Mouse (Mus musculus) neural tube, embryonic 11.5 days (tissue): Measurements from ENCODE around the gene C8b. TPM values are rescaled to one million over a fixed set of nuclear protein-coding genes. Genes with fewer than 3 reads are reported as not detected.

Source experiments
- ATAC-seq: fragments of 200-750 bp; cut with Nextera tagmentation; 2 replicates; pipeline ENCODE4 v1.8.0; 2017; ENCODE audit warnings: moderate number of reproducible peaks, mild to moderate bottlenecking, moderate TSS enrichment, moderate library complexity; ENCODE audit not compliant: insufficient read depth, low FRiP score, low TSS enrichment
- DNase-seq: peaks from one replicate; pipeline ENCODE4 v3.0.0-alpha.2; 2015; ENCODE audit warnings: low spot score
- H3K27ac ChIP-seq: fragments of 300-500 bp; sonication (generic); 2 replicates; pipeline ENCODE4 v1.5.1; 2014; ENCODE audit warnings: low read depth, mild to moderate bottlenecking, low read length
- H3K27me3 ChIP-seq: fragments of 300-500 bp; sonication (generic); 2 replicates; pipeline ENCODE4 v1.6.1; 2014; ENCODE audit warnings: mild to moderate bottlenecking, low read length, mixed read lengths; ENCODE audit not compliant: control insufficient read depth, insufficient read depth
- H3K36me3 ChIP-seq: fragments of 300-500 bp; sonication (generic); 2 replicates; pipeline ENCODE4 v1.6.1; 2014; ENCODE audit warnings: mild to moderate bottlenecking, low read length, moderate library complexity, mixed read lengths; ENCODE audit not compliant: control insufficient read depth, insufficient read depth
- H3K4me1 ChIP-seq: fragments of 300-500 bp; sonication (generic); 2 replicates; pipeline ENCODE4 v1.6.1; 2014; ENCODE audit warnings: low read length, mixed read lengths; ENCODE audit not compliant: control insufficient read depth, insufficient read depth
- H3K4me2 ChIP-seq: fragments of 300-500 bp; sonication (generic); 2 replicates; pipeline ENCODE4 v1.6.1; 2014; ENCODE audit warnings: low read depth, mild to moderate bottlenecking, moderate library complexity
- H3K4me3 ChIP-seq: fragments of 300-500 bp; sonication (generic); 2 replicates; pipeline ENCODE4 v1.5.1; 2014; ENCODE audit warnings: low read depth, low read length
- H3K9ac ChIP-seq: fragments of 300-500 bp; sonication (generic); 2 replicates; pipeline ENCODE4 v1.6.1; 2014; ENCODE audit warnings: mild to moderate bottlenecking, low read length
- H3K9me3 ChIP-seq: fragments of 300-500 bp; sonication (generic); 2 replicates; pipeline ENCODE4 v1.6.1; 2016; ENCODE audit warnings: low read length; ENCODE audit not compliant: control insufficient read depth
- WGBS: fragments of 180-500 bp; shearing (Covaris S2); extraction: QIAGEN DNeasy Blood & Tissue Kit; methylation state at CpG from one replicate; pipeline ENCODE4 v1.1.7; 2014; 5-methylcytosine and 5-hydroxymethylcytosine counted together
- polyA plus RNA-seq: library from polyadenylated mRNA; unstranded; fragments of >200 nt; fragmentation: Nextera tagmentation; extraction: Ambion mirVana; gene quantifications from 2 replicates; pipeline ENCODE4 v1.2.1, GENCODE M21; 2014

The C8b gene
- polyA plus RNA-seq, result 0.13 TPM in 1 of 2 replicates, not detected in the other

DNA sequence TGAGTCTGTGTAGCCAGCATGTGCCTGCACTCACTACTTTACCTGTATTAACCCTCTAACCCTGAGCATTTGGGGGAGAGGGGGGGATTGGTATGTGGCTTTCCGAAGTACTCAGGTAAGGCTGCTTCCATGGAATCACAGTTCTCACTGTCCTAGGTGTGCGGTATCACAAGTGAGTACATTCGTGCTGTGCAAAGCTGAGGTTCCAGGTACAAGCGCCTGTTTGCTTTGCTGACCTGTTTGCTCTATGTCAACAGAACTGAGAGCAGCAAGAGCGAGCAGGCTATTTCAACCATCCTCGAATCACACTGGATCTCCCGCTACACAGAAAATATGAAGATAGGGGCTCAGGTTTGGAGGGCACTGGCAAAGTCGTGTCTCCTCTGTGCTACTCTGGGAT lies at the start of gene C8b:
C8b (plus strand) TSS at position 253 of the 400 bp plus-strand sequence.
- H3K9ac ChIP-seq, result no peak within 1 kb of the TSS
- no peak within 1 kb of the TSS for H3K4me2 ChIP-seq
- no peaks in the 10 kb centered on the region for H3K9me3 ChIP-seq
- H3K27me3 ChIP-seq, result no peaks in the 10 kb centered on the region
- WGBS, result 90% methylated on average over 8 of the region's 8 CpGs
- no peak within 1 kb of the TSS for H3K4me3 ChIP-seq
- ATAC-seq (no peak), DNase-seq (no peak)
- no peak within 1 kb of the TSS for H3K27ac ChIP-seq
- no peaks in the 10 kb centered on the region for H3K36me3 ChIP-seq
- H3K4me1 ChIP-seq, result no peaks in the 10 kb centered on the region

- Histone ChIP-seq H3K9me3 (no peaks in the 10 kb centered on the region), H3K27ac (no peak overlapping the region), H3K4me2 (no peak overlapping the region), H3K27me3 (no peaks in the 10 kb centered on the region), H3K4me3 (no peak overlapping the region), H3K9ac (no peak overlapping the region), H3K4me1 (peaks cover 6% of the 10 kb centered on the region; the same call in 1 of the 2 replicates), H3K36me3 (no peaks in the 10 kb centered on the region)
- WGBS, result 74% methylated on average over 1 of the region's 1 CpGs
- ATAC-seq (no peak), DNase-seq (no peak)
Observed at GRCm38 (mm10) chr4:104716506-104716905, 49.6 kb upstream of the C8b start.

GRCm38 (mm10) chr4:104718973-104719795 lies 46.9 kb upstream of the C8b start:
- peak; percentile 33 for DNase-seq
- 45% methylated on average over 13 of the region's 13 CpGs for WGBS
- Histone ChIP-seq H3K9ac (no peak overlapping the region), H3K36me3 (no peaks in the 10 kb centered on the region), H3K9me3 (no peaks in the 10 kb centered on the region), H3K4me3 (no peak overlapping the region), H3K27ac (peak overlapping the region; percentile 27; the same call in 1 of the 2 replicates), H3K4me1 (peaks cover 6% of the 10 kb centered on the region; the same call in 1 of the 2 replicates), H3K4me2 (no peak overlapping the region), H3K27me3 (no peaks in the 10 kb centered on the region)
- ATAC-seq, result peak; percentile 64

GRCm38 (mm10) chr4:104723527-104724045 lies 42.5 kb upstream of the C8b start:
- Histone ChIP-seq H3K36me3 (no peaks in the 10 kb centered on the region), H3K9ac (no peak overlapping the region), H3K4me2 (no peak overlapping the region), H3K27me3 (no peaks in the 10 kb centered on the region), H3K4me1 (peaks cover 6% of the 10 kb centered on the region; the same call in 1 of the 2 replicates), H3K9me3 (no peaks in the 10 kb centered on the region), H3K27ac (no peak overlapping the region), H3K4me3 (no peak overlapping the region)
- ATAC-seq (no peak), DNase-seq (no peak)
- 81% methylated on average over 6 of the region's 6 CpGs for WGBS

- no peak for DNase-seq
- H3K27ac ChIP-seq, result no peak overlapping the region
- 63% methylated on average over 5 of the region's 5 CpGs for WGBS
Observed at GRCm38 (mm10) chr4:104724258-104724657, 41.9 kb upstream of the C8b start.

GRCm38 (mm10) chr4:104725673-104726072 lies 40.4 kb upstream of the C8b start:
- no peak overlapping the region for H3K27ac ChIP-seq

More at GRCm38 (mm10) chr4:104724258-104724657, 41.9 kb upstream of the C8b start:
- no peaks in the 10 kb centered on the region for H3K9me3 ChIP-seq
- H3K4me3 ChIP-seq, result no peak overlapping the region
- H3K36me3 ChIP-seq, result no peaks in the 10 kb centered on the region
- no peak overlapping the region for H3K9ac ChIP-seq
- H3K27me3 ChIP-seq, result no peaks in the 10 kb centered on the region
- H3K4me1 ChIP-seq, result peaks cover 2% of the 10 kb centered on the region; the same call in 1 of the 2 replicates
- H3K4me2 ChIP-seq, result no peak overlapping the region
- ATAC-seq, result no peak

DNA sequence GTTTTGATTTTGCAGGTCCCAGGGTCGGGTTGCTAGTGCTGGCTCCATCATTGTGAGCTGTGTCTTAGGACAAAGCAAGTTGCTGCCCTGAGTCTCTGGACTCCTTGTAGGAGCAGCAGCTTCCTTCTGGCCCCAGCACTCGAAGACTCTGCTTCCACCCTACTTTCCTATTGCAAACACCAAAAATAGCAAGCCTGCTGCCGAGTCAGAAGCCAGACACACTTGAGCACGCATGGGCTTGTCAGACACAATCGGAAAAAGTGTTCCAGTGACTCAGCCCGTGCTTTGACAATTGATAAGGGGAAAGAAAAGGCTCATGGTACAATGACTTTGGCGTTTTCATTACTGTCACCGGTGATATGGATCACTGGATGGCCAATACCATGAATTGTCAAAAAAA lies 36.9 kb upstream of the C8b start:
- 83% methylated on average over 8 of the region's 8 CpGs for WGBS
- ATAC-seq (no peak), DNase-seq (no peak)
- no peaks in the 10 kb centered on the region for H3K36me3 ChIP-seq
- no peak overlapping the region for H3K4me3 ChIP-seq
- H3K4me1 ChIP-seq, result no peaks in the 10 kb centered on the region
- no peaks in the 10 kb centered on the region for H3K9me3 ChIP-seq
- H3K27me3 ChIP-seq, result no peaks in the 10 kb centered on the region
- H3K27ac ChIP-seq, result no peak overlapping the region
- H3K4me2 ChIP-seq, result no peak overlapping the region
- H3K9ac ChIP-seq, result no peak overlapping the region

More at GRCm38 (mm10) chr4:104725673-104726072, 40.4 kb upstream of the C8b start:
- Histone ChIP-seq H3K4me1 (no peaks in the 10 kb centered on the region), H3K36me3 (no peaks in the 10 kb centered on the region), H3K4me3 (no peak overlapping the region), H3K4me2 (no peak overlapping the region), H3K27me3 (no peaks in the 10 kb centered on the region), H3K9ac (no peak overlapping the region), H3K9me3 (no peaks in the 10 kb centered on the region)
- ATAC-seq (no peak), DNase-seq (peak; percentile 30)
- 56% methylated on average over 3 of the region's 3 CpGs for WGBS

- no peak for DNase-seq
- Histone ChIP-seq H3K4me3 (no peak overlapping the region), H3K9ac (no peak overlapping the region), H3K4me2 (no peak overlapping the region), H3K4me1 (no peaks in the 10 kb centered on the region), H3K27ac (no peak overlapping the region), H3K36me3 (no peaks in the 10 kb centered on the region), H3K9me3 (no peaks in the 10 kb centered on the region), H3K27me3 (no peaks in the 10 kb centered on the region)
- WGBS, result 83% methylated on average over 6 of the region's 6 CpGs
- ATAC-seq, result no peak
Observed at GRCm38 (mm10) chr4:104746500-104746899, 19.6 kb upstream of the C8b start.

DNA sequence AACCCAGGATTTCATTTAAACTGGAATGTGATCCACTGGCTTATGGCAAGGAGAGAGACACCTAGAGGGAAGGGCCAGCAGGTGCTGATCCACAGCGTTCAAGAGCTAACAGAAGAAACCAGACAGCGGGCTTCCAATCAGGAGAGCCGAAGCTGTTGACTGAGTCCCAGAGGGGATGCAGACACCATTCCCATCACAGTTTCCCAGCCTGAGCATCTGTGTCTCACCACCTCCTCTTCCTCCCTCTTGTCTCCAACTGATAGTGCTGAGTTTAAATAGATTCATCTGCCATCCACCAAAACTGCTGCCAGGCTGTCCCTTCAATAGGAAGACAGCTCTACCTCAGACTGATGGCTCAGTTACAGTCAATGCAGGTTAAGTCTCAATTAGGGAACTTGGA lies 12.0 kb upstream of the C8b start:
- ATAC-seq (no peak), DNase-seq (no peak)
- Histone ChIP-seq H3K4me1 (no peaks in the 10 kb centered on the region), H3K27me3 (no peaks in the 10 kb centered on the region), H3K36me3 (no peaks in the 10 kb centered on the region), H3K9ac (no peak overlapping the region), H3K4me2 (no peak overlapping the region), H3K9me3 (no peaks in the 10 kb centered on the region), H3K27ac (no peak overlapping the region), H3K4me3 (no peak overlapping the region)
- 65% methylated on average over 3 of the region's 3 CpGs for WGBS
